Mouse (Mus musculus) midbrain, embryonic 16.5 days (tissue): Measurements from ENCODE around the gene Tbl1xr1. TPM values are rescaled to one million over a fixed set of nuclear protein-coding genes. Genes with fewer than 3 reads are reported as not detected.

ENCODE experiments used
- ATAC-seq: fragments of 200-750 bp; cut with Nextera tagmentation; 2 replicates; pipeline ENCODE4 v1.8.0; 2017; ENCODE audit warnings: moderate TSS enrichment
- H3K27ac ChIP-seq: fragments of 300-500 bp; sonication (generic); 2 replicates; pipeline ENCODE4 v1.5.1; 2014; ENCODE audit warnings: mild to moderate bottlenecking, low read length, mixed read lengths
- H3K27me3 ChIP-seq: fragments of 300-500 bp; sonication (generic); 2 replicates; pipeline ENCODE4 v1.6.1; 2014; ENCODE audit warnings: low read depth, low read length, mixed read lengths; ENCODE audit not compliant: control insufficient read depth, insufficient read depth
- H3K36me3 ChIP-seq: fragments of 300-500 bp; sonication (generic); 2 replicates; pipeline ENCODE4 v1.6.1; 2014; ENCODE audit warnings: mild to moderate bottlenecking, low read length, moderate library complexity, mixed read lengths; ENCODE audit not compliant: control insufficient read depth, insufficient read depth
- H3K4me1 ChIP-seq: fragments of 300-500 bp; sonication (generic); 2 replicates; pipeline ENCODE4 v1.6.1; 2014; ENCODE audit warnings: mild to moderate bottlenecking, low read length, mixed read lengths; ENCODE audit not compliant: control insufficient read depth, insufficient read depth
- H3K4me2 ChIP-seq: fragments of 300-500 bp; sonication (generic); 2 replicates; pipeline ENCODE4 v1.6.1; 2014; ENCODE audit warnings: mild to moderate bottlenecking, low read length, mixed read lengths
- H3K4me3 ChIP-seq: fragments of 300-500 bp; sonication (generic); 2 replicates; pipeline ENCODE4 v1.5.1; 2014; ENCODE audit warnings: low read depth, mild to moderate bottlenecking, low read length, moderate library complexity, mixed read lengths
- H3K9ac ChIP-seq: fragments of 300-500 bp; sonication (generic); 2 replicates; pipeline ENCODE4 v1.6.1; 2014; ENCODE audit warnings: low read depth, low read length, mixed read lengths
- H3K9me3 ChIP-seq: fragments of 300-500 bp; sonication (generic); replicated peaks from 2 replicates; pipeline ENCODE4 v1.6.1; 2014; ENCODE audit warnings: mild to moderate bottlenecking, low read length, mixed read lengths; ENCODE audit not compliant: control insufficient read depth, poor library complexity, severe bottlenecking
- WGBS: fragments of 180-500 bp; shearing (Covaris S2); extraction: QIAGEN DNeasy Blood & Tissue Kit; methylation state at CpG from one replicate; pipeline ENCODE4 v1.1.7; 2014; 5-methylcytosine and 5-hydroxymethylcytosine counted together
- polyA plus RNA-seq: library from polyadenylated mRNA; unstranded; fragments of >200 nt; fragmentation: Nextera tagmentation; extraction: Ambion mirVana; gene quantifications from 2 replicates; pipeline ENCODE4 v1.2.1, GENCODE M21; 2015

The Tbl1xr1 gene
- polyA plus RNA-seq, 1 experiment from 2014 or later: 15.1 TPM

GRCm38 (mm10) chr3:22171526-22171925, 95.1 kb downstream of the Tbl1xr1 start:
- ATAC-seq: no peak
- Histone ChIP-seq H3K9ac (no peak overlapping the region), H3K4me3 (no peak overlapping the region), H3K36me3 (no peaks in the 10 kb centered on the region), H3K4me1 (no peaks in the 10 kb centered on the region; the same call in 1 of the 2 replicates), H3K9me3 (no peaks in the 10 kb centered on the region), H3K4me2 (no peak overlapping the region), H3K27me3 (no peaks in the 10 kb centered on the region), H3K27ac (no peak overlapping the region)
- WGBS: 94% methylated on average over 8 of the region's 8 CpGs

- no peak for ATAC-seq
- Histone ChIP-seq H3K4me3 (no peak overlapping the region), H3K27ac (no peak overlapping the region), H3K27me3 (no peaks in the 10 kb centered on the region), H3K36me3 (no peaks in the 10 kb centered on the region), H3K4me1 (no peaks in the 10 kb centered on the region; the same call in 1 of the 2 replicates), H3K4me2 (no peak overlapping the region), H3K9ac (no peak overlapping the region), H3K9me3 (no peaks in the 10 kb centered on the region)
- WGBS: 64% methylated on average over 2 of the region's 2 CpGs
Measured at GRCm38 (mm10) chr3:22172410-22172809, 96.0 kb downstream of the Tbl1xr1 start.

GRCm38 (mm10) chr3:22173171-22173570, 96.7 kb downstream of the Tbl1xr1 start:
- H3K4me2 ChIP-seq: no peak overlapping the region
- ATAC-seq: no peak
- WGBS: 92% methylated on average over 5 of the region's 5 CpGs
- no peaks in the 10 kb centered on the region for H3K9me3 ChIP-seq
- no peak overlapping the region for H3K4me3 ChIP-seq
- H3K27me3 ChIP-seq: no peaks in the 10 kb centered on the region
- no peaks in the 10 kb centered on the region for H3K36me3 ChIP-seq
- no peak overlapping the region for H3K27ac ChIP-seq
- peaks cover 3% of the 10 kb centered on the region for H3K4me1 ChIP-seq
- H3K9ac ChIP-seq: no peak overlapping the region

- Histone ChIP-seq H3K36me3 (no peaks in the 10 kb centered on the region), H3K9ac (no peak overlapping the region), H3K4me2 (no peak overlapping the region), H3K27me3 (no peaks in the 10 kb centered on the region), H3K9me3 (no peaks in the 10 kb centered on the region), H3K4me3 (no peak overlapping the region), H3K27ac (no peak overlapping the region), H3K4me1 (peaks cover 3% of the 10 kb centered on the region)
- ATAC-seq: no peak
- WGBS: 78% methylated on average over 4 of the region's 4 CpGs
Measured at GRCm38 (mm10) chr3:22174232-22174631, 97.8 kb downstream of the Tbl1xr1 start.

GRCm38 (mm10) chr3:22180076-22180475, 103.6 kb downstream of the Tbl1xr1 start:
- Histone ChIP-seq H3K9ac (no peak overlapping the region), H3K4me2 (no peak overlapping the region), H3K9me3 (no peaks in the 10 kb centered on the region), H3K36me3 (no peaks in the 10 kb centered on the region), H3K27me3 (no peaks in the 10 kb centered on the region), H3K4me1 (peaks cover 3% of the 10 kb centered on the region; the same call in 1 of the 2 replicates), H3K27ac (no peak overlapping the region), H3K4me3 (no peak overlapping the region)
- no peak for ATAC-seq
- WGBS: 96% methylated on average over 3 of the region's 4 CpGs

GRCm38 (mm10) chr3:22181026-22181425, 104.6 kb downstream of the Tbl1xr1 start:
- H3K27ac ChIP-seq: no peak overlapping the region
- no peaks in the 10 kb centered on the region for H3K27me3 ChIP-seq
- 98% methylated on average over 2 of the region's 2 CpGs for WGBS
- peaks cover 3% of the 10 kb centered on the region; the same call in 1 of the 2 replicates for H3K4me1 ChIP-seq
- H3K4me2 ChIP-seq: no peak overlapping the region
- no peaks in the 10 kb centered on the region for H3K36me3 ChIP-seq
- no peak for ATAC-seq
- H3K9ac ChIP-seq: no peak overlapping the region
- no peaks in the 10 kb centered on the region for H3K9me3 ChIP-seq
- no peak overlapping the region for H3K4me3 ChIP-seq

GRCm38 (mm10) chr3:22185265-22185664, 108.8 kb downstream of the Tbl1xr1 start:
- H3K4me3 ChIP-seq: no peak overlapping the region
- H3K36me3 ChIP-seq: no peaks in the 10 kb centered on the region
- no peaks in the 10 kb centered on the region for H3K27me3 ChIP-seq
- no peak overlapping the region for H3K4me2 ChIP-seq
- no peaks in the 10 kb centered on the region for H3K4me1 ChIP-seq
- ATAC-seq: no peak
- 87% methylated on average over 4 of the region's 4 CpGs for WGBS
- no peak overlapping the region for H3K27ac ChIP-seq
- H3K9me3 ChIP-seq: no peaks in the 10 kb centered on the region
- H3K9ac ChIP-seq: no peak overlapping the region

GRCm38 (mm10) chr3:22190498-22190897, 114.0 kb downstream of the Tbl1xr1 start:
- Histone ChIP-seq H3K4me3 (no peak overlapping the region), H3K27ac (no peak overlapping the region), H3K36me3 (peaks cover 6% of the 10 kb centered on the region; the same call in 1 of the 2 replicates), H3K4me1 (no peaks in the 10 kb centered on the region), H3K9me3 (no peaks in the 10 kb centered on the region), H3K9ac (no peak overlapping the region), H3K27me3 (no peaks in the 10 kb centered on the region), H3K4me2 (no peak overlapping the region)
- 0 out of 2 replicates have a peak, but pooled peaks have one; percentile 57 for ATAC-seq

- H3K27me3 ChIP-seq: no peaks in the 10 kb centered on the region
- no peaks in the 10 kb centered on the region for H3K9me3 ChIP-seq
- no peak overlapping the region for H3K4me2 ChIP-seq
- H3K27ac ChIP-seq: no peak overlapping the region
- H3K36me3 ChIP-seq: peaks cover 6% of the 10 kb centered on the region; the same call in 1 of the 2 replicates
- WGBS: 84% methylated on average over 5 of the region's 5 CpGs
- ATAC-seq: no peak
- no peak overlapping the region for H3K4me3 ChIP-seq
- no peak overlapping the region for H3K9ac ChIP-seq
- H3K4me1 ChIP-seq: no peaks in the 10 kb centered on the region
Measured at GRCm38 (mm10) chr3:22192931-22193330, 116.5 kb downstream of the Tbl1xr1 start.
